Mouse (Mus musculus): ENCODE data around the gene Gm49405. TPM values are rescaled to one million over a fixed set of nuclear protein-coding genes. Genes with fewer than 3 reads are reported as not detected.

Gene Gm49405
- 3.2 to 4.8 TPM (median 4.4 TPM) in 4 replicates for total RNA-seq (2023; ENCODE audit: inconsistent age)

DNA sequence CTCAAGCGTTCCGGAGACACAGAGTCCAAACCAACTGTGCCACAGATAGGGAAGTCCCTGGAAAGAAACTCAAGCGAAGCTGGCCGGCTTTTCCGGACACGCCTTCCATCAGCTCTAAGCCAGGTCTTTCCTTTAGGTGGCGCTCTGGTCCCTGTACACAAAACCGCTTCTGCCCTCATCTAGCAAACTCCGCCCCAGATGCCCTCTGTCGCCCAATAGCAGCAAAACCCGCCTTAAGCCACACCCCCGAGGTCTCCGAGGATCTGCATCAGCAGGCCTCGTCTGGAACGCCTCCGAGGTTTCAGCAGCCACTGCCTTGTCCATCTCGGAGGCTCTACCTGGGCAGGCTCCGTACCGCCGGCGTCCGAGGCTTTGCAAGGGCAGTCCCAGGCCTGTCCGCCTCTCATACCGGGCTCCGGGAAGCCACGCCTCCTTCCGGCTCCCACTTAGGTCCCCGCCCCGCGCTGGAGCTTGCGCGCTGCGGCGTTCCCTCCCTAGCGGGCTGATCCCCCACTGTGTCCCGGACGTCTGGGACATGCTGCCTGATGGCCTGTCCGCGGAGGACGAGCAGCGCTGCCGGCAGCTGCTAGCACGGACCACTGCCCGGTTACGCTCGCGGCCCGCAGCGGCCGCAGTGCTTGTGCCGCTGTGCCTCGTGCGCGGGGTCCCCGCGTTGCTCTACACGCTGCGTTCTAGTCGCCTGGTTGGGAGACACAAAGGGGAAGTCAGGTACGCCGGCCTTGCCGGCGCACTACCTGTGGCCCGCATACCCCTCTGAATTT is at the start of gene Gm49405, which contains the start of gene Nudt8:
Gm49405 (plus strand) TSS at position 508 of the 782 bp plus-strand sequence.
Nudt8 (plus strand) TSS at position 462 of the 782 bp plus-strand sequence.

DNA sequence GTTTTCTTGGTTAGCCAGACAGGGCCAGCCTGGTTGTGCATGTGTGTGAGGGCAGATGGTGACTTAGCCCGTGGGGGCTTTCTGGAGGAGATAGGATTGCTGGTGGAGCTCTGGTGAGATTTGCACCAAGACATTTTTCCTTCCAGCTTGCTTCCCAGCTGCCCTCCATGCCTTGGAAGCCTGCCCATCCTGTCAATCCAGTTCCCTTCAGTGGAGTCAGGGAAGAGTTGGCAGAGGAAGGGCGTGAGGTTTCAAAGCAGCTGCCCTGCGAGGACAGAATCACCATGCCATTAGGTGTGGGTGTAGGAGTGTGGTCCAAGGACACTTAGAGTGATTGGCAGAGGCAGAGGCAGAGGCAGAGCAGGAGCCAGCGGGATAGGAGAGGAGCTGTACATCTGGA is 42.0 kb upstream of the Gm49405 start, which contains the start of gene Aldh3b3:
Aldh3b3 (plus strand) TSS at position 176 of the 400 bp plus-strand sequence.

DNA sequence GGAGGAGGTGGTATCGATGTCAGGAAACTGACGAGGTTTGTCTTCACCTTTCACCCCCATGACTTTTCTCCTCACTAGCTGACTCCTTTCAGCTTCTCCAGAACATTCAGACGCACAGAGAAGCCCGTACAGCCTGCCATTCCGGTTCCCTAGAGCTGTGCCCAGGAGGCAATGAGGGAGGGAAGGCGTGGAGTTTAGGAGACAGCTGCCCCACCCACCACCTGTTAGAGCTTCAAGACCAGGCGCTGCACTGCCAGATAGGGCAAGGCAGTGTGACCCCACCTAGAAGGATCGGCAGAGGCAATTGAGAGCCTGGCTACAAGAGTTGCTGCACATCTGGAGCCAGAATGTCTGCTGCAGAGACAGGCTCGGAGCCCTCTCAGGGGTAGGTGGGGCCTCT is 28.2 kb upstream of the Gm49405 start, which contains the start of gene Aldh3b2:
Aldh3b2 (plus strand) TSS at position 100 of the 400 bp plus-strand sequence.

DNA sequence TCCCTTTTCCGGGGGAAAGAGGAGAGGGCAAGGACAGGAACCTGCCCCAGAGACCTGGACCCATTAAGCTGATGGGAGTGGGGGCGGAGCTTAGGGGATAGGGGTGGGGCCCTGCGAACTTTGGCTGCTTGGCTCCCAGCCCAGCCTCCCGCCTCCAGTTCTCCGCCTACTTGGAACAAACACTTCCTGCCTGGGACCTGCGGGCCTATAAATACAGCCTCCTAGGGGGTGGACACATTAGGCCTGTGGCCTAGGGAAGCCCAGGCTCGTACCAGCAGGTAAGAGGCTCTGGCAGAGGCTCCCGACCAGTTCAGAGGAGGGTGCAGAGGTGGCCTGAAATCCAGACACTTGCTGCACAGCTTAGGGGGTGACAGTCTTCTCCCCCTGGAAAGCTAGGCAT is 14.1 kb upstream of the Gm49405 start, which contains the start of gene Acy3:
Acy3 (plus strand) TSS at position 237 of the 400 bp plus-strand sequence.

DNA sequence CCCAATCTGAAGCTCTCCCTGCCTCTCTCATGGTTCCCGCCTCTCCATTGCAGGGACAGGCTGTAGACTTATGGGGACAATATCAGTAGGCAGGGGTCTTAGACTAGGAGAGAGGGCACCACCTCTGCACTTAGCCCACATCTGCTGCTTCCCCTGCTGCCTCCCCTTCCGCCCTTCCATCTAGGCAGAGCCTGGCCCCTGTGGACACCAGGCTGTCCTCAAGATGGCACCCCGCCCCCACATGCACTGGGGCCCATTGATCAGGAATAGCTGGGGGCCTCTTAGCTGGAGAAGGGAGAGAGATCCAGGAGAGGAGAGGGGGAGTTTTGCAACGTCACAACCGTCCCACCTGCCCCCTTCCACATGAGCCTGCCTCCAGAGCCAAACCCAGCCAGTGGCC is 8.0 kb upstream of the Gm49405 start, which contains the start of gene Tbx10:
Tbx10 (plus strand) TSS at position 337 of the 400 bp plus-strand sequence.

DNA sequence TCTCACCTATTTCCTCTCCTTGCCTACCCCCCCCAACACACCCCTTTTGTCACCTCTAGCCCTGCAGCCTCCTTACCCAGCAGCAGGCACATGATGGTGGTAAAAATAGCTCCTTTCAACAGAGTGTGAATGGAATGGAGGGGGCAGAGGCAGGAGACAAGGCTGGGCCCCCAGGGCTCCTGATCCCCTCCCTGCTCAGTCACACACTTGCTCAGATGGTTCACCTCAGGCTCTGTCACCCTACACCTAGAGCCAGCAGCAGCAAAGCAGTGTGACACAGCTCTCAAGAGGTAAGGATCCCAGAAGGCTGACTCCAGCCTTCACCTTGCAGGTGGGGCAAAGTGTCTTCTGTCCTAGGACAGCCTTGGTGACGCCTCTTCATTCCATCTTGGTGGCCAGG is 2.7 kb downstream of the Gm49405 start, which contains the start of gene Doc2g:
Doc2g (plus strand) TSS at position 202 of the 400 bp plus-strand sequence.

DNA sequence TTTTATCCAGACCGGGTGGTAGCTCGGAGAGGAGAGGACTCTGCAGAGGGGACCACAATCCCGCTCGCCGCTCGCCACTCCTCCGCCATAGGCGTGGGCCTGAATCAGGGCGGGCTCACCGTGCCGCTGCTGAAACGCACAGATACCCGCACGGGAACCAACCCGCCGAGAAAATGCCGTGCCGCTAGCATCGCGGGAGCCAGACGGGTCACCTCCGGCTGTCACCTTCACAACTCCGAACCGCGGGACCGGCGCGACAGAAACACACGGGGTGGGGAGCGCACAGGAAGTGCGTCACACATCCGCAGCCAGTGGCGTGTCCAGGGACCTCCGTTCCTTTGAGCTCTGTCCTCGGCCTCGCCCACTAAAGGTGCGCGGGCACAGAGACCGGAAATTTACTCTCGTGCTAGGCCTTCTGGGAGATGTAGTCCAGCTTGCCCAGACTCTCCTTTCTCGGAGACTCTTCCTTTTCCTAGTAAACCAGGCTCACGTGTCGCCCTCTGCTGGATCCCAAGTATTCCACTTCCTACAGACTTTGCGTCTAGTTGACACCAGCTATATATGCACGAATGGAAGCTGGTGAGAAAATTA is 12.1 kb downstream of the Gm49405 start, which contains the start of gene Ndufv1:
Ndufv1 (minus strand) TSS at position 375 of the 591 bp plus-strand sequence.

DNA sequence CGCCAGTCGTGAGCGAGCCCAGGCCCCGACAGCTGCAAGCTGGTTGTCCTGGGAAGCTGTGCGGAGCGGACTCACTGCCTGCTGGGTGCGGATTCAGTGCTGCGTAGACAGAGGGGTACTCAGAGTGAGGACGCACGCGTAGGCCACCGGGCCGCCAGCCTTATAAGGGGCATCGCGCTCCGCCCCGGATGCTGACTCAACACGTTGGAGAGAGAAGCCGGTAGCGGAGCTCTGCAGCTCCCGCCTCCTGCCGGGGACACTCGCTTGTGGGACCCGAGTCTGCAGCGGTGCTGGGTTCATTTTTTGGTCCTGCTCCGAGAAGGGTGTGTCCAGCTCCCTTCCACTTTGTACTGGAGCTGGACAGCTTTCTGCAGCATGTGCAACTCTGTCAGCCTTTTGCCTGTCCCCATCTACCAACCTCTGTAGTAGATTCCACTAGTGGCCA is 37.4 kb downstream of the Gm49405 start, which contains the start of gene Gstp1:
Gstp1 (minus strand) TSS at position 198 of the 445 bp plus-strand sequence.

DNA sequence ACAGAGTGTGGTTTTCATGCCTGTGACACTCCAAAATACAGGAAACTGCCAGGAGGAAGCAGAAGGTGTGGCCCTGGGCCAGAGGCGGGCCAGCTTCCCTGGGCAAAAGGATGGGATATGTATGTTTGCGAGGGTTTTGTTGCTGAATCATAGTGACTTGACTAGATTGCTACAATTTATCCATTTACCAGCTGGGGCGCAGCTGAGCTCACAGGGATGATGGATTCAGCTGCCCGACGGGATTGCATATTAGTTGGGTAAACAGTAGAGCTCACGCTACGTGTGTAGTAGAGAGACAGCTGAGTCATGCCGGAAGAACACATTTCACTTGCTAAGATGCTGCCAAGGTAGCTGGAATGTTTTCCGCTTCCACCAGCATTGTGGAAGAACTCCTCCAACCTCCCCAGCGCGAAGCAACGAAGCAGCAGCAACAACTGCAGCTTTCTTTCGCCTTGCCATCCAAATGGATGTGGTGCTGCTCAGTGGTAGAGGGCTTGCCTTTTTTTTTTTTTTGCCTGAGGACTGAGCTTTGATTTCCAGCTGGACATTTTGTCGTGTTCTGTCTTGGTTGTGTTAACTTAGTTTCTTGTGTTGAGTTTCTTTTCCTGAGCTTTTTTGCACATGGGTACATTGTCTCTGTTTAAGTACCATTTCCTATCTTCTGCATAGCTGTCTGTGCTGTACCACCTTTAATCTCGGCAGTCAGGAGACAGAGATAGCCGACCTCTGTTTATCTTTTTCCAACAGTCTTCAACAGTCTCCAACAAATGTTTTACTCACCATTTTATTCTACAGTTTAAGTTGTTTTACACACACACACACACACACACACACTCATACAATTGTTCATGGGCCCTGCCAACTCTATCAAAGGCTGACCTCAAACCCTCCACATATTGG is 45.8 kb downstream of the Gm49405 start, which contains the start of gene Gstp2:
Gstp2 (minus strand) TSS at position 58 of the 900 bp plus-strand sequence.

Other genes starting within 250 kb of the Gm49405 start
- gene Kmt5b, start 233.2 kb upstream of the Gm49405 start, total RNA-seq (2023; ENCODE audit: inconsistent age): 110 to 126 TPM (median 119 TPM) in 4 replicates
- gene Chka, start 148.9 kb upstream of the Gm49405 start, total RNA-seq (2023; ENCODE audit: inconsistent age): 51.3 to 66.2 TPM (median 60.2 TPM) in 4 replicates
- 135 to 176 TPM (median 152 TPM) in 4 replicates for gene Tcirg1, start 93.5 kb upstream of the Gm49405 start, total RNA-seq (2023; ENCODE audit: inconsistent age)
- gene Ndufs8, start 87.9 kb upstream of the Gm49405 start, total RNA-seq (2023; ENCODE audit: inconsistent age): 84.9 to 96.2 TPM (median 92.2 TPM) in 4 replicates
- 8.7 to 9.6 TPM (median 9.1 TPM) in 4 replicates for gene Aldh3b1, start 70.8 kb upstream of the Gm49405 start, total RNA-seq (2023; ENCODE audit: inconsistent age)
- gene Unc93b1, start 65.4 kb upstream of the Gm49405 start, total RNA-seq (2023; ENCODE audit: inconsistent age): 548 to 668 TPM (median 607 TPM) in 4 replicates
- 0.60 TPM in 1 of 4 replicates, not detected in the others for gene Aldh3b3, start 42.0 kb upstream of the Gm49405 start, total RNA-seq (2023; ENCODE audit: inconsistent age)
- gene Aldh3b2, start 28.3 kb upstream of the Gm49405 start, total RNA-seq (2023; ENCODE audit: inconsistent age): 0.22 to 0.38 TPM in 2 of 4 replicates, not detected in the others
- not detected in 4 replicates for gene Acy3, start 14.1 kb upstream of the Gm49405 start, total RNA-seq (2023; ENCODE audit: inconsistent age)
- not detected in 4 replicates for gene Tbx10, start 7.9 kb upstream of the Gm49405 start, total RNA-seq (2023; ENCODE audit: inconsistent age)
- gene Nudt8, start within 50 bp of the Gm49405 start, total RNA-seq (2023; ENCODE audit: inconsistent age): 22.3 to 28.3 TPM (median 25.0 TPM) in 4 replicates
- gene Doc2g, start 2.7 kb downstream of the Gm49405 start, total RNA-seq (2023; ENCODE audit: inconsistent age): 8.6 to 10.7 TPM (median 10.2 TPM) in 4 replicates
- 83.3 to 94.8 TPM (median 93.6 TPM) in 4 replicates for gene Ndufv1, start 12.2 kb downstream of the Gm49405 start, total RNA-seq (2023; ENCODE audit: inconsistent age)
- 129 to 162 TPM (median 142 TPM) in 4 replicates for gene Gstp1, start 37.4 kb downstream of the Gm49405 start, total RNA-seq (2023; ENCODE audit: inconsistent age)
- gene Gstp2, start 45.4 kb downstream of the Gm49405 start, total RNA-seq (2023; ENCODE audit: inconsistent age): 8.5 to 13.7 TPM (median 10.5 TPM) in 4 replicates
- gene Gstp3, start 58.9 kb downstream of the Gm49405 start, total RNA-seq (2023; ENCODE audit: inconsistent age): not detected in 4 replicates
- not detected in 4 replicates for gene Cabp2, start 81.0 kb downstream of the Gm49405 start, total RNA-seq (2023; ENCODE audit: inconsistent age)
- 125 to 143 TPM (median 131 TPM) in 4 replicates for gene Cdk2ap2, start 96.6 kb downstream of the Gm49405 start, total RNA-seq (2023; ENCODE audit: inconsistent age)
- 177 to 203 TPM (median 187 TPM) in 4 replicates for gene Pitpnm1, start 99.4 kb downstream of the Gm49405 start, total RNA-seq (2023; ENCODE audit: inconsistent age)
- gene Aip, start 125.2 kb downstream of the Gm49405 start, total RNA-seq (2023; ENCODE audit: inconsistent age): 93.0 to 109 TPM (median 99.7 TPM) in 4 replicates
- 0.38 to 0.78 TPM (median 0.69 TPM) in 4 replicates for gene Gpr152, start 139.2 kb downstream of the Gm49405 start, total RNA-seq (2023; ENCODE audit: inconsistent age)
- 1.8 to 2.4 TPM (median 2.0 TPM) in 4 replicates for gene Cabp4, start 143.4 kb downstream of the Gm49405 start, total RNA-seq (2023; ENCODE audit: inconsistent age)
- gene Coro1b, start 148.0 kb downstream of the Gm49405 start, total RNA-seq (2023; ENCODE audit: inconsistent age): 142 to 167 TPM (median 154 TPM) in 4 replicates
- 373 to 450 TPM (median 401 TPM) in 4 replicates for gene Ptprcap, start 153.0 kb downstream of the Gm49405 start, total RNA-seq (2023; ENCODE audit: inconsistent age)
- gene Rps6kb2, start 162.7 kb downstream of the Gm49405 start, total RNA-seq (2023; ENCODE audit: inconsistent age): 49.7 to 66.7 TPM (median 51.3 TPM) in 4 replicates
- gene Carns1, start 174.9 kb downstream of the Gm49405 start, total RNA-seq (2023; ENCODE audit: inconsistent age): 78.2 to 88.7 TPM (median 80.1 TPM) in 4 replicates
- gene Tbc1d10c, start 190.7 kb downstream of the Gm49405 start, total RNA-seq (2023; ENCODE audit: inconsistent age): 250 to 285 TPM (median 268 TPM) in 4 replicates
- gene Ppp1ca, start 191.4 kb downstream of the Gm49405 start, total RNA-seq (2023; ENCODE audit: inconsistent age): 381 to 449 TPM (median 412 TPM) in 4 replicates
- 53.6 to 56.9 TPM (median 55.2 TPM) in 4 replicates for gene Rad9a, start 201.0 kb downstream of the Gm49405 start, total RNA-seq (2023; ENCODE audit: inconsistent age)
- gene Clcf1, start 213.6 kb downstream of the Gm49405 start, total RNA-seq (2023; ENCODE audit: inconsistent age): 141 to 150 TPM (median 145 TPM) in 4 replicates
- not detected in 4 replicates for gene AC109138.7, start 213.7 kb downstream of the Gm49405 start, total RNA-seq (2023; ENCODE audit: inconsistent age)
- gene Pold4, start 231.3 kb downstream of the Gm49405 start, total RNA-seq (2023; ENCODE audit: inconsistent age): 199 to 218 TPM (median 212 TPM) in 4 replicates

All from B cell, adult (primary cell).